Mouse (Mus musculus) intestine, postnatal 0 days (tissue): ENCODE measurements around the gene Ldhc. TPM values are rescaled to one million over a fixed set of nuclear protein-coding genes. Genes with fewer than 3 reads are reported as not detected.

Experiments used
- ATAC-seq: fragments of 200-750 bp; cut with Nextera tagmentation; 2 replicates; pipeline ENCODE4 v1.8.0; 2017; ENCODE audit warnings: mild to moderate bottlenecking, moderate TSS enrichment, moderate library complexity
- H3K27ac ChIP-seq: fragments of 300-500 bp; sonication (generic); 2 replicates; pipeline ENCODE4 v1.5.1; 2014; ENCODE audit warnings: mild to moderate bottlenecking, low read depth, low read length, moderate library complexity
- H3K27me3 ChIP-seq: fragments of 300-500 bp; sonication (generic); replicated peaks from 2 replicates; pipeline ENCODE4 v1.6.1; 2014; ENCODE audit warnings: low read length, mixed read lengths; ENCODE audit not compliant: control insufficient read depth, insufficient read depth
- H3K36me3 ChIP-seq: fragments of 300-500 bp; sonication (generic); 2 replicates; pipeline ENCODE4 v1.6.1; 2014; ENCODE audit warnings: mild to moderate bottlenecking, moderate library complexity; ENCODE audit not compliant: control insufficient read depth, insufficient read depth
- H3K4me1 ChIP-seq: fragments of 300-500 bp; sonication (generic); replicated peaks from 2 replicates; pipeline ENCODE4 v1.6.1; 2014; ENCODE audit warnings: antibody characterized with exemption, low read length, mixed read lengths; ENCODE audit not compliant: control insufficient read depth, insufficient read depth
- H3K4me2 ChIP-seq: fragments of 300-500 bp; sonication (generic); replicated peaks from 2 replicates; pipeline ENCODE4 v1.6.1; 2014; ENCODE audit warnings: low read depth, mild to moderate bottlenecking, moderate library complexity
- H3K4me3 ChIP-seq: fragments of 300-500 bp; sonication (generic); 2 replicates; pipeline ENCODE4 v1.5.1; 2014; ENCODE audit warnings: low read depth, low read length
- H3K9ac ChIP-seq: fragments of 300-500 bp; sonication (generic); 2 replicates; pipeline ENCODE4 v1.6.1; 2014; ENCODE audit warnings: mild to moderate bottlenecking, low read depth, low read length
- H3K9me3 ChIP-seq: fragments of 300-500 bp; sonication (generic); 2 replicates; pipeline ENCODE4 v1.6.1; 2016; ENCODE audit warnings: mixed run types; ENCODE audit not compliant: control insufficient read depth
- CTCF ChIP-seq: sonication (generic); IDR thresholded peaks from 2 replicates; pipeline ENCODE4 v1.5.1; 2016; ENCODE audit warnings: low read depth, mild to moderate bottlenecking, control low read depth, antibody characterized with exemption, moderate library complexity
- WGBS: fragments of 180-500 bp; shearing (Covaris S2); extraction: QIAGEN DNeasy Blood & Tissue Kit; methylation state at CpG from one replicate; pipeline ENCODE4 v1.1.7; 2014; 5-methylcytosine and 5-hydroxymethylcytosine counted together
- polyA plus RNA-seq: library from polyadenylated mRNA; unstranded; fragments of >200 nt; fragmentation: Nextera tagmentation; extraction: Ambion mirVana; gene quantifications from 2 replicates; pipeline ENCODE4 v1.2.1, GENCODE M21; 2015

The Ldhc gene
- polyA plus RNA-seq, 1 experiment from 2014 or later, result not detected

- peak; percentile 43 for TF ChIP-seq CTCF
- Histone ChIP-seq H3K27ac (peak within 1 kb of the TSS; percentile 95), H3K4me1 (no peaks in the 10 kb centered on the region), H3K27me3 (no peaks in the 10 kb centered on the region), H3K9ac (peak within 1 kb of the TSS; percentile 88), H3K4me3 (peak within 1 kb of the TSS; percentile 82), H3K4me2 (peak within 1 kb of the TSS; percentile 76), H3K36me3 (0 out of 2 replicates have a peak, but pooled peaks cover 7% of the 10 kb centered on the region), H3K9me3 (no peaks in the 10 kb centered on the region)
- WGBS, result under 1% methylated on average over 74 of the region's 75 CpGs
- peak; percentile 94 for ATAC-seq
Observed at GRCm38 (mm10) chr7:46919551-46920176, 58.7 kb downstream of the Ldhc start, which contains the start of gene Tsg101. Gene Tsg101, minus strand, starts transcription at chr7:46919969.

DNA sequence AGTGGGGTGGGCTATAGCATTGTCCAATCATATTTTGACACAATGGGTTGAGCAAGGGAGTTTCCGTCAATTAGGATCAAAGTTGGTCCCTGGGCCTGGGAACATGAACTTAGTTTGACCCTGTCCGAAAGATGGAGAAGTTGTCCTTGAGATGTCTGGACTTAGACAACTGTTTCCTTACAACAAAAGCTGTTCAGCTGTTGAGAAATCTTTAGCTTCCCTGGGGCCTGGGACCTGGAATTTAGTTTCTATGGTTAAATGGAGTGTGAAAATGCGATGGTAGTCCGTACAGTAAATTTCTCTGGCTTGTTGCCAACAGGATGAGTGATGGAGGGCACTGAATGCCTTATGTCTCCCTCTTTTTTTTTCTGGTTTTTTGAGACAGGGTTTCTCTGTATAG is 61.1 kb downstream of the Ldhc start:
- no peak overlapping the region for H3K9ac ChIP-seq
- no peak for TF ChIP-seq CTCF
- no peak overlapping the region for H3K4me3 ChIP-seq
- H3K4me2 ChIP-seq, result no peak overlapping the region
- no peak for ATAC-seq
- H3K4me1 ChIP-seq, result no peaks in the 10 kb centered on the region
- H3K36me3 ChIP-seq, result peaks cover 3% of the 10 kb centered on the region; the same call in 1 of the 2 replicates
- H3K27me3 ChIP-seq, result no peaks in the 10 kb centered on the region
- H3K27ac ChIP-seq, result no peak overlapping the region
- WGBS, result 75% methylated on average over 4 of the region's 4 CpGs
- no peaks in the 10 kb centered on the region for H3K9me3 ChIP-seq

Other genes with a start within 250 kb of the Ldhc start
- 7.5 TPM in 2 replicates for gene Sergef, start 221.4 kb upstream of the Ldhc start, polyA plus RNA-seq
- 4.8 and 5.3 TPM in 2 replicates for gene Tph1, start 188.7 kb upstream of the Ldhc start, polyA plus RNA-seq
- 8.4 and 9.3 TPM in 2 replicates for gene Saal1, start 150.5 kb upstream of the Ldhc start, polyA plus RNA-seq
- gene Saa3, start 145.5 kb upstream of the Ldhc start, polyA plus RNA-seq, result 2.3 and 5.2 TPM in 2 replicates
- not detected in 2 replicates for gene Saa4, start 128.6 kb upstream of the Ldhc start, polyA plus RNA-seq
- gene Saa1, start 118.2 kb upstream of the Ldhc start, polyA plus RNA-seq, result 0.29 and 0.47 TPM in 2 replicates
- gene Saa2, start 109.4 kb upstream of the Ldhc start, polyA plus RNA-seq, result not detected in 2 replicates
- gene Hps5, start 65.1 kb upstream of the Ldhc start, polyA plus RNA-seq, result 13.9 and 14.7 TPM in 2 replicates
- gene Gtf2h1, start 65.1 kb upstream of the Ldhc start, polyA plus RNA-seq, result 51.3 and 52.7 TPM in 2 replicates
- 1,258 and 1,338 TPM in 2 replicates for gene Ldha, start 19.7 kb upstream of the Ldhc start, polyA plus RNA-seq
- 100 and 107 TPM in 2 replicates for gene Tsg101, start 58.8 kb downstream of the Ldhc start, polyA plus RNA-seq
- gene Uevld, start 97.3 kb downstream of the Ldhc start, polyA plus RNA-seq, result 4.2 and 4.9 TPM in 2 replicates
- gene Gm9999, start 122.4 kb downstream of the Ldhc start, polyA plus RNA-seq, result not detected in 2 replicates
- gene Spty2d1, start 147.2 kb downstream of the Ldhc start, polyA plus RNA-seq, result 8.0 and 10.3 TPM in 2 replicates
- gene Tmem86a, start 189.4 kb downstream of the Ldhc start, polyA plus RNA-seq, result 43.8 and 48.0 TPM in 2 replicates